Mouse (Mus musculus): ENCODE results near the gene Scrn2. TPM values are rescaled to one million over a fixed set of nuclear protein-coding genes. Genes with fewer than 3 reads are reported as not detected.
A peak's percentile ranks its signal among the peaks of the same experiment; 100 is the strongest.

Gene Scrn2
- polyA plus RNA-seq, 1 experiment = 21.1 TPM

DNA sequence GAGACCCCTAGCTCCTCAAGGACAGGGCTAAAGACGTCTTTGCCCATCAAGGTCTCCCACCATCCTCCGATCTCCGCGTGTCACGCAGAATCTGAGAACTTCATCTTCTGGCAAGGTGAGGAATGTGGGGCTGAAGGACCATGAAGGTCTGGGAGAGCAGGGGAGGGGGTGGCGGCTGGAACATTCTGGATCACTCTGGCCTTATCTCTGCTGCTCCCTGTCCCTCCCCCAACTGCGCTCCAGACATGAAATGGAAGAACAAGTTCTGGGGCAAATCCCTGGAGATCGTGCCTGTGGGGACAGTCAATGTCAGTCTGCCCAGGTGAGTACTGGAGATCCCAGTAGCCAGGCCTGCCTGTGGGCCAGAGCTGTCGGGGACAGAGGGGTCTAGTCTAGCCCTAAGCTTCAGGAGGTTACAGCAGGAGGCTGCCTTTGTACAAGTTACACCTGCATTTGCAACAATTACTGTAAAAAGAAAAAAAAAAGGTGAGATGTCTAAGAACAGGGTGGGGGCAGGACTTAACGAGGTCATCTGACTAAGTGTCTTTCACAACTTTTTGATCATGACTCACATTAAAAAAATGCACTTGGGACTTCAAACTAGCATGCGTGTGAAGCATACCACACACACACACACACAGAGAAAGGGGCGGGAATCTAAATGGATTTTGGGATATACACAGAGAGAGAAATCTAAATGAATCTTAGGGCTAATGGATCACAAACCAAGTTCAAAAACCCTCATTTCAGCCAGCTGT is 36.0 kb downstream of the Scrn2 start:
- no peak overlapping the region for H3K4me3 ChIP-seq (ENCODE audit: insufficient read depth, poor library complexity, severe bottlenecking)
- no peaks in the 10 kb centered on the region for H3K27me3 ChIP-seq (ENCODE audit: control insufficient read depth, insufficient read depth, insufficient read length)
- no peaks in the 10 kb centered on the region for H3K36me3 ChIP-seq (ENCODE audit: control insufficient read depth, insufficient read depth)
- no peaks in the 10 kb centered on the region for H3K79me2 ChIP-seq (ENCODE audit: control insufficient read depth, insufficient read depth)
- H3K79me3 ChIP-seq (ENCODE audit: low read depth) = no peaks in the 10 kb centered on the region
- no peak overlapping the region for H3ac ChIP-seq (ENCODE audit: control insufficient read depth, insufficient read length, low read depth)
- TF ChIP-seq CEBPB (IDR thresholded peaks at IDR 0.05; ENCODE audit: low read depth) (peak; percentile 87), MAX (IDR thresholded peaks at IDR 0.05) (no peak)

DNA sequence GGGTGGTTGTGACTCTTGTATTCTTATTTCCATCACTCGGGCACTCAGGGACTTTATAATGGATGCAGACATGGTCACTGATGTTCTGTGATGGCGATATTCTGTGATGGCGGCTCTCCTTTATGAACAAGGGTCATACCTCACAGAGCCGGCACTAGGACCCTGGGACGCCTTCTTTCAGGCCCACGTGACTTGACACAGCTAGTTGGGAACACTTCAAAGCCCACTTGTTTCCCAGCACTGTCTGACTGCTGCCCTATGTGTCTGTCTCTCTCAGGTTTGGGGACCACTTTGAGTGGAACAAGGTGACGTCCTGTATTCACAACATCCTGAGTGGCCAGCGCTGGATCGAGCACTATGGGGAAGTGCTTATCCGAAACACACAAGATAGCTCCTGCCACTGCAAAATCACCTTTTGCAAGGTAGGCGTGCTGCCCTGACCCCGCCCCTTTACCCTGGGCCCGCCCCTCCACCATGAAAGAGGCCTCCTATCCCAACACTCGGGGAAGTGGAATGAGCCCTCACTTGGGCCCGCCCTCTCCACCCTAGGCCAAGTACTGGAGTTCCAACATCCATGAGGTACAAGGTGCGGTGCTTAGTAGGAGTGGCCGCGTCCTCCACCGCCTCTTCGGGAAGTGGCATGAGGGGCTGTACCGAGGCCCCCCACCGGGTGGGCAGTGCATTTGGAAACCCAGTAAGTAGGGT is 37.1 kb downstream of the Scrn2 start:
- no peaks in the 10 kb centered on the region for H3K79me2 ChIP-seq (ENCODE audit: control insufficient read depth, insufficient read depth)
- no peaks in the 10 kb centered on the region for H3K79me3 ChIP-seq (ENCODE audit: low read depth)
- TF ChIP-seq CEBPB (IDR thresholded peaks at IDR 0.05; ENCODE audit: low read depth) (no peak), USF1 (IDR thresholded peaks at IDR 0.05; ENCODE audit: low read depth) (peak; percentile 2)
- no peaks in the 10 kb centered on the region for H3K36me3 ChIP-seq (ENCODE audit: control insufficient read depth, insufficient read depth)
- H3K27me3 ChIP-seq (ENCODE audit: control insufficient read depth, insufficient read depth, insufficient read length) = no peaks in the 10 kb centered on the region
- H3ac ChIP-seq (ENCODE audit: control insufficient read depth, insufficient read length, low read depth) = no peak overlapping the region
- no peak overlapping the region for H3K4me3 ChIP-seq (ENCODE audit: insufficient read depth, poor library complexity, severe bottlenecking)

DNA sequence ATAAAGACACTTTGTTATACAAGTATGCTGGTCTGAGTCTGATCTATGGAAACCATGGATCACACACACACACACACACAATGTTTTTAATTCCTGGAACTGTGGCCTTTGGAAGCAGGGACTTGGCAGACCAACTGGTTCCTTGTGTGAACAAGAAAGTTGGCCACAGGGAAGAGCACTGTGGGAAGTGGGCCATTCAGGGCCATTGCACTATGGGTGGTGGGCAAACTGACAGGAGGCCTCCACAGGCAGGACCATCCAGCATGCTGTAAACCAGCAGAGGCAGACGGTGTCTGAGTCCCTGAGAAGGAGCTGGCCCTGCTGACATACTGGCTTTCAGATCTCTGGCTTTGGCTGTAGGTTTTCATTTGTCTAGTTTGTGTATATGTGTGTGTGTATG is 39.6 kb downstream of the Scrn2 start:
- Histone ChIP-seq H3K79me2 (ENCODE audit: control insufficient read depth, insufficient read depth) (no peaks in the 10 kb centered on the region), H3ac (ENCODE audit: control insufficient read depth, insufficient read length, low read depth) (no peak overlapping the region), H3K36me3 (ENCODE audit: control insufficient read depth, insufficient read depth) (no peaks in the 10 kb centered on the region), H3K4me3 (ENCODE audit: insufficient read depth, poor library complexity, severe bottlenecking) (no peak overlapping the region), H3K27me3 (ENCODE audit: control insufficient read depth, insufficient read depth, insufficient read length) (peaks cover 4% of the 10 kb centered on the region), H3K79me3 (ENCODE audit: low read depth) (no peaks in the 10 kb centered on the region)
- no peak for TF ChIP-seq FOSL1 (IDR thresholded peaks at IDR 0.05; ENCODE audit: insufficient read depth, low read length, poor library complexity, severe bottlenecking)
- no peak for TF ChIP-seq CTCF (IDR thresholded peaks at IDR 0.05; ENCODE audit: control insufficient read depth, insufficient read depth, insufficient read length)
- no peak for TF ChIP-seq MYOD1 (IDR thresholded peaks at IDR 0.05; ENCODE audit: control insufficient read depth, insufficient read length, low read depth)
- no peak for TF ChIP-seq USF1 (IDR thresholded peaks at IDR 0.05; ENCODE audit: low read depth)
- TF ChIP-seq CEBPB (IDR thresholded peaks at IDR 0.05; ENCODE audit: low read depth) = no peak
- no peak for TF ChIP-seq MAX (IDR thresholded peaks at IDR 0.05)
- TF ChIP-seq MYOG (IDR thresholded peaks at IDR 0.05; ENCODE audit: control insufficient read depth, extremely low read depth, insufficient read length) = no peak

DNA sequence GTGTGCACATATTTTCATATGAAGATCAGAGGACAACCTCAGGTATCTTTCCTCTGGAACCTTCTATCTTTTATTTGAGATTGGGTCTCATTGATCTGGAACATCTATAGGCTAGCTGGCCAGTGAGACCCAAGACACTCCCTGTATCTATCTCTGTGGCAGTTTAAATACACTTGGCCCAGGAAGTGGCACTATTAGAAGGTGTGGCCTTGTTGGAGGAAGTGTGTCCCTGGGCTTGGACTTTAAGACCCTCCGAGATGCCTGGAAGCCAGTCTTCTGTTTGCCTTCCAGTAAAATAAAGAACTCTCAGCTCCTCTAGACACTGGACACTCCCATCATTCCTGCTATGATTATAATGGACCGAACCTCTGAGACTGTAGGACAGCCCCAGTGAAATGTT is 40.0 kb downstream of the Scrn2 start:
- Histone ChIP-seq H3K79me2 (ENCODE audit: control insufficient read depth, insufficient read depth) (no peaks in the 10 kb centered on the region), H3ac (ENCODE audit: control insufficient read depth, insufficient read length, low read depth) (no peak overlapping the region), H3K79me3 (ENCODE audit: low read depth) (no peaks in the 10 kb centered on the region), H3K27me3 (ENCODE audit: control insufficient read depth, insufficient read depth, insufficient read length) (peaks cover 9% of the 10 kb centered on the region), H3K4me3 (ENCODE audit: insufficient read depth, poor library complexity, severe bottlenecking) (no peak overlapping the region), H3K36me3 (ENCODE audit: control insufficient read depth, insufficient read depth) (no peaks in the 10 kb centered on the region)
- TF ChIP-seq MAX (IDR thresholded peaks at IDR 0.05) (no peak), FOSL1 (IDR thresholded peaks at IDR 0.05; ENCODE audit: insufficient read depth, low read length, poor library complexity, severe bottlenecking) (no peak), MYOD1 (IDR thresholded peaks at IDR 0.05; ENCODE audit: control insufficient read depth, insufficient read length, low read depth) (no peak), CEBPB (IDR thresholded peaks at IDR 0.05; ENCODE audit: low read depth) (no peak), USF1 (IDR thresholded peaks at IDR 0.05; ENCODE audit: low read depth) (no peak), MYOG (IDR thresholded peaks at IDR 0.05; ENCODE audit: control insufficient read depth, extremely low read depth, insufficient read length) (no peak), CTCF (IDR thresholded peaks at IDR 0.05; ENCODE audit: control insufficient read depth, insufficient read depth, insufficient read length) (no peak)

DNA sequence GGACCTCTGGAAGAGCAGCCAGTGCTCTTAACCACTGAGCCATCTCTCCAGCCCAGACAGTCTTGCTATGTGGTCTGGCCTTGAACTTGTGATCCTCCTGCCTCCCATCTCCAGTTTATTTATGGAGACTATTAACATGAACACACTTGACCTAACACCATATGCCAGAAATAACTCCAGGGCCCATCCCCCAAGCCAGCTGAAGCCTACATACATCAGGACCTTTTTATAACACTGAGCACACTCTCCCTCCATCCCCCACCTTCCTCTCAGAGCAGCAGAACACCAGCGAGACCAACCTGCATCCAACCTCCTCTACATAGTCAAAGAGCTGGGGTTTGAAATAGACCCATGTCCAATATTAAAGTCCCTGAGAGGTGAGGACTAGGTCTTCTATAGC is 41.4 kb downstream of the Scrn2 start:
- H3K4me3 ChIP-seq (ENCODE audit: insufficient read depth, poor library complexity, severe bottlenecking) = no peak overlapping the region
- no peaks in the 10 kb centered on the region for H3K79me3 ChIP-seq (ENCODE audit: low read depth)
- peaks cover 13% of the 10 kb centered on the region for H3K27me3 ChIP-seq (ENCODE audit: control insufficient read depth, insufficient read depth, insufficient read length)
- no peaks in the 10 kb centered on the region for H3K36me3 ChIP-seq (ENCODE audit: control insufficient read depth, insufficient read depth)
- H3ac ChIP-seq (ENCODE audit: control insufficient read depth, insufficient read length, low read depth) = no peak overlapping the region
- no peaks in the 10 kb centered on the region for H3K79me2 ChIP-seq (ENCODE audit: control insufficient read depth, insufficient read depth)
- TF ChIP-seq CTCF (IDR thresholded peaks at IDR 0.05; ENCODE audit: control insufficient read depth, insufficient read depth, insufficient read length) (no peak), FOSL1 (IDR thresholded peaks at IDR 0.05; ENCODE audit: insufficient read depth, low read length, poor library complexity, severe bottlenecking) (no peak), MYOD1 (IDR thresholded peaks at IDR 0.05; ENCODE audit: control insufficient read depth, insufficient read length, low read depth) (no peak), MAX (IDR thresholded peaks at IDR 0.05) (no peak), USF1 (IDR thresholded peaks at IDR 0.05; ENCODE audit: low read depth) (no peak), CEBPB (IDR thresholded peaks at IDR 0.05; ENCODE audit: low read depth) (no peak), MYOG (IDR thresholded peaks at IDR 0.05; ENCODE audit: control insufficient read depth, extremely low read depth, insufficient read length) (no peak)

DNA sequence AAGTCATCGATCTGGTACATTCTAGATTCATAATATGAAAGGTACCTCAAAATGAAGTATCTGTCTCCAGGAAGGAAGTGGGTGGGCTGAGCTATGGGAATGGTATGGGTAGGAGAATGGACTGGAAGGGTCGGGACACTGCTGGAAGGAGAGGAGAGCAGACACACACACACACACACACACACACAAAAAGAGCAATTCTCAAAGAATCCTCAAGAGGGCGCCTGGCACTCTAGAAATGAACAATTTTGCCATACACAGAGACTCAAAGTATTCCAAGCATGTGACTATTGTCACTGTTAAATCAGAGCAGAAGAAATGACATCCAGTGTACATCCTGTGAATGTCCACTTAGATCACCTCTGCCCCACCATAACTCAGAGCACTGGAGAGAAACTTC is 42.8 kb downstream of the Scrn2 start:
- TF ChIP-seq CTCF (IDR thresholded peaks at IDR 0.05; ENCODE audit: control insufficient read depth, insufficient read depth, insufficient read length) (peak; percentile 30), MYOG (IDR thresholded peaks at IDR 0.05; ENCODE audit: control insufficient read depth, extremely low read depth, insufficient read length) (no peak)
- Histone ChIP-seq H3K27me3 (ENCODE audit: control insufficient read depth, insufficient read depth, insufficient read length) (peaks cover 14% of the 10 kb centered on the region), H3K4me3 (ENCODE audit: insufficient read depth, poor library complexity, severe bottlenecking) (no peak overlapping the region), H3ac (ENCODE audit: control insufficient read depth, insufficient read length, low read depth) (no peak overlapping the region), H3K36me3 (ENCODE audit: control insufficient read depth, insufficient read depth) (no peaks in the 10 kb centered on the region), H3K79me3 (ENCODE audit: low read depth) (no peaks in the 10 kb centered on the region), H3K79me2 (ENCODE audit: control insufficient read depth, insufficient read depth) (no peaks in the 10 kb centered on the region)

Measured in C2C12 (cell line).